Mouse (Mus musculus): ENCODE measurements at regions not wholly inside any gene's neighbourhood (a gene's known extent, or its start where the extent isn't known, plus 50 kb on each side); places are given as distances from the start of the nearest gene placed in this dataset.

DNA sequence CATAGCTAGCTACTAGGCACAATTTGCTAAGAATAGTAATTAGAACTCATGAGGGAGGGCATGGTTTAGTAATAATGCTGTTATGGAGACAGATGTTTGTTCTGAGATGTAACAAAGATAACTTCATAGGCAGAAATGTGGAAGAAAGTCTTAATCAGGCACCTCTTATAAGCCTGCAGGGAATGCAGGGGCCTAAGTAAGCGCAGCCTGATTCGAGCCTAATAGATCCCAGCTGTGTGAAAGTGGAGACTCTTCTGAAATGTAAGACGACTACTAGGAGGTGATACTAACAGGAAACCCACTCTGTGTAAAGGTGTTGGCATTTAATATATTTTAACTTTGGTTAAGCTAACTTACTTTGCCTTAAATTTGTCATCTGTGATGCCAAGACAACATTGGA, 187.7 kb downstream of the Ankrd16 start:
- H3K36me3 ChIP-seq (ENCODE audit: control insufficient read depth, insufficient read depth) = no peaks in the 10 kb centered on the region
- no peaks in the 10 kb centered on the region for H3K4me1 ChIP-seq (replicated peaks; ENCODE audit: control insufficient read depth, insufficient read depth, low read length)
- WGBS = 82% methylated on average over 3 of the region's 3 CpGs
- no peak overlapping the region for H3K4me2 ChIP-seq (ENCODE audit: low read length)
- H3K27me3 ChIP-seq (replicated peaks; ENCODE audit: control insufficient read depth, insufficient read depth, low read length) = no peaks in the 10 kb centered on the region
- no peak for ATAC-seq
- no peak overlapping the region for H3K4me3 ChIP-seq (replicated peaks; ENCODE audit: low read length)
- H3K9ac ChIP-seq (replicated peaks; ENCODE audit: low read depth, low read length) = no peak overlapping the region
- H3K27ac ChIP-seq (ENCODE audit: low read length) = no peak overlapping the region
- no peaks in the 10 kb centered on the region for H3K9me3 ChIP-seq (ENCODE audit: control insufficient read depth, low read length)

DNA sequence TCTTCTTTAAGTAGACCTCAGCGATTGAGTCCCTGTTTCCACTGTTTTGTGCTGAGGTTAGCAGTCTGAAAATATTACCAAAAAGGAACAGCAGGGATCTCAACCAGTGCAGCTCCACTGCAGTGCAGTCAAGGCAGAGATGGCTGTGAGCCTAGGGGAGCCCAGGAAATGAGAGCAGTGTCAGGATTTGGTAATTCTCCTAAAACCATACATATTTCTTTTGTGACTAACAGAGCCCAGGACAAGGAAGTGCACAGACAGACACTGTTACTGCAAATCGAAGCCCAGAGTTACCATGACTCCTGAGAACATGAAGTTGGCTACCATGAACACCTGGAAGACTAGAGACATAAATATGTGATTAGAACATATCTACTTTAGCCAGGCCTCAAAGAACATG, 189.3 kb downstream of the Ankrd16 start:
- H3K9ac ChIP-seq (replicated peaks; ENCODE audit: low read depth, low read length) = no peak overlapping the region
- no peaks in the 10 kb centered on the region for H3K36me3 ChIP-seq (ENCODE audit: control insufficient read depth, insufficient read depth)
- no peaks in the 10 kb centered on the region for H3K9me3 ChIP-seq (ENCODE audit: control insufficient read depth, low read length)
- no peak for ATAC-seq
- H3K4me3 ChIP-seq (replicated peaks; ENCODE audit: low read length) = no peak overlapping the region
- no peaks in the 10 kb centered on the region for H3K27me3 ChIP-seq (replicated peaks; ENCODE audit: control insufficient read depth, insufficient read depth, low read length)
- H3K4me2 ChIP-seq (ENCODE audit: low read length) = no peak overlapping the region
- WGBS = 73% methylated on average over 2 of the region's 2 CpGs
- H3K4me1 ChIP-seq (replicated peaks; ENCODE audit: control insufficient read depth, insufficient read depth, low read length) = no peaks in the 10 kb centered on the region
- H3K27ac ChIP-seq (ENCODE audit: low read length) = no peak overlapping the region

DNA sequence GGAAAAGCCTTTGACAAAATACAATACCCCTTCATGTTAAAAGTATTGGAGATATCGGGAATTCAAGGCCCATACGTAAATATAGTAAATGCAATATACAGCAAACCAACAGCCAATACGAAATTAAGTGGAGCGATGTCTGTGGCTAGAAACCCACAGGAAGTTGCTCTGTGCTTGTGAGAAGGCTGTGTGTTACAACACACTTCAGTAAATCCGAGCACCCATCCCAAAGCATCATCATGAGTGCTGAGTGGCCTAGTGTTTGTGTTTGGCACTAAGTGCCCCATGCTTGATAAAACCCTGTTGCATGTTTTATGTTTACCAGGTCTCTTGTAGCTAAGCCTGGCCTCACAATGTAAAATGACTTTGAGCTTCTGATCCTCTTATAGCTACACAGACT, 194.3 kb downstream of the Ankrd16 start:
- Histone ChIP-seq H3K4me3 (replicated peaks; ENCODE audit: low read length) (no peak overlapping the region), H3K27ac (ENCODE audit: low read length) (no peak overlapping the region), H3K4me1 (replicated peaks; ENCODE audit: control insufficient read depth, insufficient read depth, low read length) (no peaks in the 10 kb centered on the region), H3K4me2 (ENCODE audit: low read length) (no peak overlapping the region), H3K27me3 (replicated peaks; ENCODE audit: control insufficient read depth, insufficient read depth, low read length) (no peaks in the 10 kb centered on the region), H3K36me3 (ENCODE audit: control insufficient read depth, insufficient read depth) (no peaks in the 10 kb centered on the region), H3K9me3 (ENCODE audit: control insufficient read depth, low read length) (no peaks in the 10 kb centered on the region), H3K9ac (replicated peaks; ENCODE audit: low read depth, low read length) (no peak overlapping the region)
- 92% methylated on average over 5 of the region's 5 CpGs for WGBS
- ATAC-seq = no peak

- 35% methylated on average over 24 of the region's 24 CpGs for WGBS
- Histone ChIP-seq H3K36me3 (ENCODE audit: control insufficient read depth, insufficient read depth) (no peaks in the 10 kb centered on the region), H3K4me1 (replicated peaks; ENCODE audit: control insufficient read depth, insufficient read depth, low read length) (no peaks in the 10 kb centered on the region), H3K27me3 (replicated peaks; ENCODE audit: control insufficient read depth, insufficient read depth, low read length) (no peaks in the 10 kb centered on the region), H3K4me2 (ENCODE audit: low read length) (no peak overlapping the region), H3K27ac (ENCODE audit: low read length) (no peak overlapping the region), H3K9ac (replicated peaks; ENCODE audit: low read depth, low read length) (no peak overlapping the region), H3K9me3 (ENCODE audit: control insufficient read depth, low read length) (no peaks in the 10 kb centered on the region), H3K4me3 (replicated peaks; ENCODE audit: low read length) (no peak overlapping the region)
- peak; percentile 91 for ATAC-seq
Measured at GRCm38 (mm10) chr2:12001938-12002899, 224.5 kb downstream of the Ankrd16 start.

GRCm38 (mm10) chr2:12004330-12004729, 226.7 kb downstream of the Ankrd16 start:
- WGBS = 77% methylated on average over 4 of the region's 4 CpGs
- no peaks in the 10 kb centered on the region for H3K27me3 ChIP-seq (replicated peaks; ENCODE audit: control insufficient read depth, insufficient read depth, low read length)
- H3K4me2 ChIP-seq (ENCODE audit: low read length) = no peak overlapping the region
- no peak overlapping the region for H3K27ac ChIP-seq (ENCODE audit: low read length)
- no peaks in the 10 kb centered on the region for H3K4me1 ChIP-seq (replicated peaks; ENCODE audit: control insufficient read depth, insufficient read depth, low read length)
- H3K9me3 ChIP-seq (ENCODE audit: control insufficient read depth, low read length) = no peaks in the 10 kb centered on the region
- no peak overlapping the region for H3K4me3 ChIP-seq (replicated peaks; ENCODE audit: low read length)
- ATAC-seq = no peak
- no peaks in the 10 kb centered on the region for H3K36me3 ChIP-seq (ENCODE audit: control insufficient read depth, insufficient read depth)
- no peak overlapping the region for H3K9ac ChIP-seq (replicated peaks; ENCODE audit: low read depth, low read length)

- ATAC-seq = no peak
- 97% methylated on average over 4 of the region's 4 CpGs for WGBS
- no peak overlapping the region for H3K4me3 ChIP-seq (replicated peaks; ENCODE audit: low read length)
- H3K27ac ChIP-seq (ENCODE audit: low read length) = no peak overlapping the region
- H3K4me1 ChIP-seq (replicated peaks; ENCODE audit: control insufficient read depth, insufficient read depth, low read length) = no peaks in the 10 kb centered on the region
- no peaks in the 10 kb centered on the region for H3K36me3 ChIP-seq (ENCODE audit: control insufficient read depth, insufficient read depth)
- no peaks in the 10 kb centered on the region for H3K9me3 ChIP-seq (ENCODE audit: control insufficient read depth, low read length)
- no peaks in the 10 kb centered on the region for H3K27me3 ChIP-seq (replicated peaks; ENCODE audit: control insufficient read depth, insufficient read depth, low read length)
- no peak overlapping the region for H3K4me2 ChIP-seq (ENCODE audit: low read length)
- H3K9ac ChIP-seq (replicated peaks; ENCODE audit: low read depth, low read length) = no peak overlapping the region
Measured at GRCm38 (mm10) chr2:12007201-12007600, 229.5 kb downstream of the Ankrd16 start.

DNA sequence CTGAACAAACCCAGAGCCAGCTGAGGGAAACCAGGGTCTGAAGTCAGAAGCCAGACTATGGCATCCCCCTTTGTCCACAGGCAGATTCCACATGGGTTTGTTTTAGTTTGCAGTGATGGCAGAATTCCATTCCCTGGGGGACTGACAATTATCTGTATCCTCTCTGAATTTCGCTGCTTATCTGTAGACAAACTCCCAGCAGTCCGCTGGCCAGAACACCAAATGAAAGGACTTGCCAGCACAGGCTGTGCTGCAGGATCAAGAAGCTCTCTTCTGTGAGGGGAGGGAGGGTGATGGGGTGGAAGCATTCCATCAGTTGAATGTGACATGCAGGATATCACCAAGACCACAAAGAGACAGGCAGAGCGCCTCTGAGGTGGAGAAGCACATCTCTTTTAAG, 233.8 kb downstream of the Ankrd16 start:
- Histone ChIP-seq H3K27ac (ENCODE audit: low read length) (no peak overlapping the region), H3K9me3 (ENCODE audit: control insufficient read depth, low read length) (no peaks in the 10 kb centered on the region), H3K4me1 (replicated peaks; ENCODE audit: control insufficient read depth, insufficient read depth, low read length) (no peaks in the 10 kb centered on the region), H3K27me3 (replicated peaks; ENCODE audit: control insufficient read depth, insufficient read depth, low read length) (no peaks in the 10 kb centered on the region), H3K36me3 (ENCODE audit: control insufficient read depth, insufficient read depth) (no peaks in the 10 kb centered on the region), H3K4me3 (replicated peaks; ENCODE audit: low read length) (no peak overlapping the region), H3K4me2 (ENCODE audit: low read length) (no peak overlapping the region), H3K9ac (replicated peaks; ENCODE audit: low read depth, low read length) (no peak overlapping the region)
- ATAC-seq = no peak
- 74% methylated on average over 3 of the region's 3 CpGs for WGBS

DNA sequence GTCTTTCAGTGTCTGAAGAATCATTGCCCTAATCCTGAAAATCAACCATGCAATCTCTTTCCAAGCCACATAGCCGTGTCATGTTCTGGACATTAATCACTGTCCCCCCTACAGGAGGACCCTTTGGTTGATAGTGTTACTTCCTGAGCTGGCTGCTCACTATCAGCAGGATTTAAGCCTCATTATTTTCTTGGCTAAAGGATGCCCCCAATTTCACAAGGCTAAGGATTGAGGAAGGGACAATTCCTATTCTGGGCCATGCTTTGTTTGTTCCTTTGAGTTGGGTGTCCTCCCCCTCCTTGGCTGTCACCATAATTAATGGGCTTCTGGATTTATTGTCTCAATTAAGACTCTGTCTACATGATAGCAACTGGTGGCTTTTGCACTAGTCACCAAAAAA, 241.9 kb downstream of the Ankrd16 start:
- ATAC-seq = no peak
- Histone ChIP-seq H3K9ac (replicated peaks; ENCODE audit: low read depth, low read length) (no peak overlapping the region), H3K4me1 (replicated peaks; ENCODE audit: control insufficient read depth, insufficient read depth, low read length) (no peaks in the 10 kb centered on the region), H3K36me3 (ENCODE audit: control insufficient read depth, insufficient read depth) (no peaks in the 10 kb centered on the region), H3K9me3 (ENCODE audit: control insufficient read depth, low read length) (no peaks in the 10 kb centered on the region), H3K27me3 (replicated peaks; ENCODE audit: control insufficient read depth, insufficient read depth, low read length) (no peaks in the 10 kb centered on the region), H3K4me2 (ENCODE audit: low read length) (no peak overlapping the region), H3K27ac (ENCODE audit: low read length) (no peak overlapping the region), H3K4me3 (replicated peaks; ENCODE audit: low read length) (no peak overlapping the region)
- 44% methylated on average over 1 of the region's 1 CpGs for WGBS

- Histone ChIP-seq H3K27ac (ENCODE audit: low read length) (no peak overlapping the region), H3K4me3 (replicated peaks; ENCODE audit: low read length) (no peak overlapping the region), H3K36me3 (ENCODE audit: control insufficient read depth, insufficient read depth) (no peaks in the 10 kb centered on the region), H3K4me2 (ENCODE audit: low read length) (no peak overlapping the region), H3K4me1 (replicated peaks; ENCODE audit: control insufficient read depth, insufficient read depth, low read length) (no peaks in the 10 kb centered on the region), H3K9me3 (ENCODE audit: control insufficient read depth, low read length) (no peaks in the 10 kb centered on the region), H3K27me3 (replicated peaks; ENCODE audit: control insufficient read depth, insufficient read depth, low read length) (no peaks in the 10 kb centered on the region), H3K9ac (replicated peaks; ENCODE audit: low read depth, low read length) (no peak overlapping the region)
- no peak for ATAC-seq
- WGBS = 72% methylated on average over 10 of the region's 10 CpGs
Measured at GRCm38 (mm10) chr2:12023402-12024111, 245.9 kb downstream of the Ankrd16 start.

Data from forebrain, embryonic 16.5 days (tissue).